Mouse (Mus musculus): ENCODE measurements at regions not wholly inside any gene's neighbourhood (a gene's known extent, or its start where the extent isn't known, plus 50 kb on each side); places are given as distances from the start of the nearest gene placed in this dataset.

- DNase-seq (ENCODE audit: low spot score) = no peak
- Histone ChIP-seq H3K27ac (ENCODE audit: low read depth, low read length) (no peak overlapping the region), H3K36me3 (ENCODE audit: insufficient read depth, low read length) (no peaks in the 10 kb centered on the region), H3K27me3 (ENCODE audit: insufficient read depth, low read length) (no peaks in the 10 kb centered on the region), H3K4me1 (ENCODE audit: insufficient read depth, low read length) (no peaks in the 10 kb centered on the region), H3K4me2 (ENCODE audit: low read depth, low read length, poor library complexity, severe bottlenecking) (no peak overlapping the region), H3K4me3 (ENCODE audit: low read depth, low read length) (no peak overlapping the region), H3K9me3 (ENCODE audit: low read length) (no peaks in the 10 kb centered on the region), H3K9ac (replicated peaks; ENCODE audit: low read length, poor library complexity, severe bottlenecking) (no peak overlapping the region)
- TF ChIP-seq CTCF (IDR thresholded peaks at IDR 0.05) = no peak
- ATAC-seq (ENCODE audit: low FRiP score) = no peak
- 68% methylated on average over 2 of the region's 2 CpGs for WGBS
Measured at GRCm38 (mm10) chr11:37582236-37582635, 346.5 kb upstream of the Tenm2 start.

DNA sequence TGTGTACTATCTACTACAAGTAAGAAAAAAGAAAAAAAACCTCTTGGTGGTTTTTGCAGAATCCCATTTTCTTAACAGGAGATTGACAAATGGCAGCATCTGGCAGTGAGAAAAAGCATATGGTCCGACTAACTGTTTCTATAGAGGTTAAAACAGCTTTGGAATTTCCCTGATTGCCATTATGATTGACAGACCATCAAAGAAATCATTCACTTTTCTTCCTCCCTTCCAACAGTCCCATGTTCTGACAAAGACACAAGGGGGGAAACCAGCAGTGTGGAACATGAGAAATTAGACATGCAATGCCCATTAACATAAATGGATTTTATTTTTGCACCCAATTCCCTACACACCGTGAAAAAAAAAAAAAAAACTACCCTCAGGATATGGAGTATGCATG lies 297.9 kb upstream of the Tenm2 start:
- no peaks in the 10 kb centered on the region for H3K9me3 ChIP-seq (ENCODE audit: low read length)
- H3K27me3 ChIP-seq (ENCODE audit: insufficient read depth, low read length) = no peaks in the 10 kb centered on the region
- no peak for DNase-seq (ENCODE audit: low spot score)
- no peak for TF ChIP-seq CTCF (IDR thresholded peaks at IDR 0.05)
- H3K4me2 ChIP-seq (ENCODE audit: low read depth, low read length, poor library complexity, severe bottlenecking) = no peak overlapping the region
- no peak overlapping the region for H3K9ac ChIP-seq (replicated peaks; ENCODE audit: low read length, poor library complexity, severe bottlenecking)
- no peak overlapping the region for H3K4me3 ChIP-seq (ENCODE audit: low read depth, low read length)
- ATAC-seq (ENCODE audit: low FRiP score) = no peak
- H3K27ac ChIP-seq (ENCODE audit: low read depth, low read length) = no peak overlapping the region
- no peaks in the 10 kb centered on the region for H3K4me1 ChIP-seq (ENCODE audit: insufficient read depth, low read length)
- no peaks in the 10 kb centered on the region for H3K36me3 ChIP-seq (ENCODE audit: insufficient read depth, low read length)
- WGBS = 27% methylated on average over 2 of the region's 2 CpGs

- no peak for ATAC-seq (ENCODE audit: low FRiP score)
- no peak overlapping the region for H3K9ac ChIP-seq (replicated peaks; ENCODE audit: low read length, poor library complexity, severe bottlenecking)
- H3K36me3 ChIP-seq (ENCODE audit: insufficient read depth, low read length) = no peaks in the 10 kb centered on the region
- H3K4me2 ChIP-seq (ENCODE audit: low read depth, low read length, poor library complexity, severe bottlenecking) = no peak overlapping the region
- WGBS = 33% methylated on average over 2 of the region's 2 CpGs
- no peak for TF ChIP-seq CTCF (IDR thresholded peaks at IDR 0.05)
- H3K27me3 ChIP-seq (ENCODE audit: insufficient read depth, low read length) = no peaks in the 10 kb centered on the region
- DNase-seq (ENCODE audit: low spot score) = no peak
- no peak overlapping the region for H3K4me3 ChIP-seq (ENCODE audit: low read depth, low read length)
- H3K4me1 ChIP-seq (ENCODE audit: insufficient read depth, low read length) = no peaks in the 10 kb centered on the region
- no peak overlapping the region for H3K27ac ChIP-seq (ENCODE audit: low read depth, low read length)
- H3K9me3 ChIP-seq (ENCODE audit: low read length) = no peaks in the 10 kb centered on the region
Measured at GRCm38 (mm10) chr11:37532476-37532875, 296.7 kb upstream of the Tenm2 start.

GRCm38 (mm10) chr11:37498463-37499015 lies 262.8 kb upstream of the Tenm2 start:
- Histone ChIP-seq H3K4me2 (ENCODE audit: low read depth, low read length, poor library complexity, severe bottlenecking) (no peak overlapping the region), H3K36me3 (ENCODE audit: insufficient read depth, low read length) (no peaks in the 10 kb centered on the region), H3K27me3 (ENCODE audit: insufficient read depth, low read length) (no peaks in the 10 kb centered on the region), H3K4me3 (ENCODE audit: low read depth, low read length) (no peak overlapping the region), H3K27ac (ENCODE audit: low read depth, low read length) (no peak overlapping the region), H3K9me3 (ENCODE audit: low read length) (no peaks in the 10 kb centered on the region), H3K4me1 (ENCODE audit: insufficient read depth, low read length) (no peaks in the 10 kb centered on the region), H3K9ac (replicated peaks; ENCODE audit: low read length, poor library complexity, severe bottlenecking) (no peak overlapping the region)
- no peak for ATAC-seq (ENCODE audit: low FRiP score)
- TF ChIP-seq CTCF (IDR thresholded peaks at IDR 0.05) = no peak
- no peak for DNase-seq (ENCODE audit: low spot score)
- WGBS = 44% methylated on average over 3 of the region's 3 CpGs

DNA sequence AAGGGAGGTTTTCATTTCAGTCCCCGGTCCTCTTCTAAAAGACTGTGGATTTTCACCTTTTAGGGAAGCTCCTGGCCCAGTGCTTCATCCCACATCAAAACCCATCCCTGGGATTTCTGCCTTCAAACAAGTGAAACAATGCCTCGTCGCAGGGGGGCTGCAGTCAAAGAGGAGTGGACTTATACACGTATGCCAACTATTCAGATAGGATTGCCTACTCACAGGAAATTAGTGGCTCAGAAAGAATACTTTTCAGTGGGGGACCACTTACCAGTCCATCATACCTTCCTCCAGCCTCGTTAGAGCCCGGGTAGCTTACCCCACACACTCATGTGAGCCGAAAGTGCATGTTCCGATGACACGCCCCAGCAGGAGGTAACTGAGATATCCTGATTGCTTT lies 262.1 kb upstream of the Tenm2 start:
- no peak for TF ChIP-seq CTCF (IDR thresholded peaks at IDR 0.05)
- WGBS = 27% methylated on average over 9 of the region's 9 CpGs
- H3K27me3 ChIP-seq (ENCODE audit: insufficient read depth, low read length) = no peaks in the 10 kb centered on the region
- no peaks in the 10 kb centered on the region for H3K4me1 ChIP-seq (ENCODE audit: insufficient read depth, low read length)
- no peaks in the 10 kb centered on the region for H3K9me3 ChIP-seq (ENCODE audit: low read length)
- no peak overlapping the region for H3K27ac ChIP-seq (ENCODE audit: low read depth, low read length)
- no peak overlapping the region for H3K9ac ChIP-seq (replicated peaks; ENCODE audit: low read length, poor library complexity, severe bottlenecking)
- no peak overlapping the region for H3K4me3 ChIP-seq (ENCODE audit: low read depth, low read length)
- no peak for ATAC-seq (ENCODE audit: low FRiP score)
- no peaks in the 10 kb centered on the region for H3K36me3 ChIP-seq (ENCODE audit: insufficient read depth, low read length)
- no peak overlapping the region for H3K4me2 ChIP-seq (ENCODE audit: low read depth, low read length, poor library complexity, severe bottlenecking)
- no peak for DNase-seq (ENCODE audit: low spot score)

DNA sequence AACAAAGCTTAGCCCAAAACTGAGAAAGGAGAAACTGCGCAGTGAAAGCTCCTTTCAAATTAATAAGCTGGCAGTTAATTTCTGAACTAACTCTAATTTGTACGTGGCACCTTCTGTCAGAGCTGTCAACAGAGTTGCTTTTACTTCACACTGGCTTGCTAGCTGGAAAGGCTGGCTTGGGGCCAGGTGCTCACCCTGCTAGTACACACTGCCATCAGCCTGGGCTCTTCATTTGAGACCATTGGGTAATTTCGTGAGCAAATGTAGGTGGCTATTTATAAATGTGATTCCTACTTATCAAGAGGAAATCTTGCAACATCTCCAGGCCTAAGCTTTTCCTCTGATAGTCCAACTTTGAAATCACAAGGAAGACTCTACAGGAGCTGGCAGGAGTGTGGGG lies 244.5 kb upstream of the Tenm2 start:
- Histone ChIP-seq H3K9ac (replicated peaks; ENCODE audit: low read length, poor library complexity, severe bottlenecking) (no peak overlapping the region), H3K27ac (ENCODE audit: low read depth, low read length) (no peak overlapping the region), H3K27me3 (ENCODE audit: insufficient read depth, low read length) (no peaks in the 10 kb centered on the region), H3K4me3 (ENCODE audit: low read depth, low read length) (no peak overlapping the region), H3K36me3 (ENCODE audit: insufficient read depth, low read length) (no peaks in the 10 kb centered on the region), H3K4me1 (ENCODE audit: insufficient read depth, low read length) (no peaks in the 10 kb centered on the region), H3K9me3 (ENCODE audit: low read length) (no peaks in the 10 kb centered on the region), H3K4me2 (ENCODE audit: low read depth, low read length, poor library complexity, severe bottlenecking) (no peak overlapping the region)
- peak; percentile 26 for DNase-seq (ENCODE audit: low spot score)
- WGBS = 70% methylated on average over 3 of the region's 3 CpGs
- no peak for TF ChIP-seq CTCF (IDR thresholded peaks at IDR 0.05)
- ATAC-seq (ENCODE audit: low FRiP score) = no peak

Measured in midbrain, postnatal 0 days (tissue).